Mouse (Mus musculus): ENCODE measurements at regions not wholly inside any gene's neighbourhood (a gene's known extent, or its start where the extent isn't known, plus 50 kb on each side); places are given as distances from the start of the nearest gene placed in this dataset.

- TF ChIP-seq CHD2 (IDR thresholded peaks at IDR 0.05; ENCODE audit: low read depth, low read length) = no peak
- TF ChIP-seq ZC3H11A (IDR thresholded peaks at IDR 0.05; ENCODE audit: borderline replicate concordance, low read depth, low read length) = no peak
- no peak for TF ChIP-seq MAFK (IDR thresholded peaks at IDR 0.05; ENCODE audit: insufficient read depth, low read depth, low read length)
- no peak for TF ChIP-seq HCFC1 (IDR thresholded peaks at IDR 0.05; ENCODE audit: borderline replicate concordance, insufficient read depth, low read length)
- TF ChIP-seq ZNF384 (IDR thresholded peaks at IDR 0.05; ENCODE audit: low read depth, low read length) = no peak
These were observed 569.2 kb downstream of the Ipo11 start for GRCm38 (mm10) chr13:106367589-106367988.

Data from ES-E14 (cell line).